Mouse (Mus musculus) duodenum, adult 2 months (tissue): Measurements from ENCODE around the gene Dennd4c. TPM values are rescaled to one million over a fixed set of nuclear protein-coding genes. Genes with fewer than 3 reads are reported as not detected.

Experiments used
- polyA plus RNA-seq: library from polyadenylated mRNA; depleted of rRNA; stranded (reverse); fragments of >200 nt; gene quantifications from 2 replicates; pipeline ENCODE4 v1.2.3, GENCODE M21; 2012; ENCODE audit warnings: low replicate concordance; rRNA removed

Gene Dennd4c
- polyA plus RNA-seq: 1.9 TPM in 2 replicates

GRCm38 (mm10) chr4:86748336-86749291, at the start of gene Dennd4c:
Gene Dennd4c, plus strand, starts transcription at chr4:86748555.

GRCm38 (mm10) chr4:86857113-86858069, 109.0 kb downstream of the Dennd4c start, which contains the start of gene Rps6:
Gene Rps6, minus strand, starts transcription at chr4:86857412.

GRCm38 (mm10) chr4:86874146-86874847, 125.9 kb downstream of the Dennd4c start, which contains the start of gene Acer2:
Gene Acer2, plus strand, starts transcription at chr4:86874396.

Other genes with a start within 250 kb of the Dennd4c start
- gene Saxo1, start 190.2 kb upstream of the Dennd4c start, polyA plus RNA-seq: not detected in 2 replicates
- 19.1 and 23.1 TPM in 2 replicates for gene Rraga, start 172.9 kb upstream of the Dennd4c start, polyA plus RNA-seq
- 1.3 and 3.5 TPM in 2 replicates for gene Haus6, start 136.5 kb upstream of the Dennd4c start, polyA plus RNA-seq
- 82.9 and 94.5 TPM in 2 replicates for gene Plin2, start 78.5 kb upstream of the Dennd4c start, polyA plus RNA-seq
- gene Rps6, start 108.9 kb downstream of the Dennd4c start, polyA plus RNA-seq: 117 and 158 TPM in 2 replicates
- gene Acer2, start 125.8 kb downstream of the Dennd4c start, polyA plus RNA-seq: 3.5 and 3.9 TPM in 2 replicates